Mouse (Mus musculus) brown adipose tissue, adult 24 weeks (tissue): ENCODE data around the gene Senp1. TPM values are rescaled to one million over a fixed set of nuclear protein-coding genes. Genes with fewer than 3 reads are reported as not detected.

ENCODE experiments used
- H3K27ac ChIP-seq: fragments of 200-500 bp; replicated peaks from 2 replicates; pipeline ENCODE4 v1.5.1; 2012; ENCODE audit warnings: low read depth, mild to moderate bottlenecking, low read length
- H3K4me1 ChIP-seq: fragments of 200-500 bp; 2 replicates; pipeline ENCODE4 v1.6.1; 2012; ENCODE audit warnings: low read length, mixed read lengths; ENCODE audit not compliant: control insufficient read depth, insufficient read depth, insufficient read length
- H3K4me3 ChIP-seq: fragments of 200-500 bp; 2 replicates; pipeline ENCODE4 v1.5.1; 2012; ENCODE audit warnings: low read depth, mild to moderate bottlenecking, low read length, moderate library complexity; ENCODE audit not compliant: insufficient read depth
- polyA plus RNA-seq: library from polyadenylated mRNA; stranded (reverse); fragments of >200 nt; gene quantifications from 2 replicates; pipeline ENCODE4 v1.2.4, GENCODE M21; 2012; ENCODE audit not compliant: missing spikeins, insufficient read depth, insufficient read length

Senp1 gene
- polyA plus RNA-seq, 1 experiment: 6.0 TPM

- no peak overlapping the region for H3K4me3 ChIP-seq
- no peak overlapping the region for H3K27ac ChIP-seq
- no peaks in the 10 kb centered on the region for H3K4me1 ChIP-seq
Observed at GRCm38 (mm10) chr15:98043967-98044366, 49.6 kb downstream of the Senp1 start.

- no peak overlapping the region for H3K27ac ChIP-seq
- H3K4me3 ChIP-seq: no peak overlapping the region
- no peaks in the 10 kb centered on the region for H3K4me1 ChIP-seq
Observed at GRCm38 (mm10) chr15:98042508-98042907, 51.0 kb downstream of the Senp1 start.

GRCm38 (mm10) chr15:98039682-98040081 is 53.9 kb downstream of the Senp1 start:
- H3K4me3 ChIP-seq: no peak overlapping the region
- no peak overlapping the region for H3K27ac ChIP-seq
- H3K4me1 ChIP-seq: no peaks in the 10 kb centered on the region

GRCm38 (mm10) chr15:98036578-98036977 is 57.0 kb downstream of the Senp1 start:
- Histone ChIP-seq H3K4me3 (no peak overlapping the region), H3K4me1 (no peaks in the 10 kb centered on the region), H3K27ac (no peak overlapping the region)

- Histone ChIP-seq H3K4me1 (no peaks in the 10 kb centered on the region), H3K4me3 (no peak overlapping the region)
Observed at GRCm38 (mm10) chr15:98035076-98035755, 58.3 kb downstream of the Senp1 start.

GRCm38 (mm10) chr15:98033233-98033748 is 60.3 kb downstream of the Senp1 start:
- Histone ChIP-seq H3K4me1 (no peaks in the 10 kb centered on the region), H3K27ac (no peak overlapping the region), H3K4me3 (no peak overlapping the region)

More at GRCm38 (mm10) chr15:98035076-98035755, 58.3 kb downstream of the Senp1 start:
- no peak overlapping the region for H3K27ac ChIP-seq

GRCm38 (mm10) chr15:98029798-98030197 is 63.7 kb downstream of the Senp1 start:
- H3K4me1 ChIP-seq: no peaks in the 10 kb centered on the region
- H3K4me3 ChIP-seq: no peak overlapping the region
- no peak overlapping the region for H3K27ac ChIP-seq

GRCm38 (mm10) chr15:98026967-98027904 is 66.3 kb downstream of the Senp1 start:
- H3K4me3 ChIP-seq: no peak overlapping the region
- H3K4me1 ChIP-seq: no peaks in the 10 kb centered on the region
- H3K27ac ChIP-seq: no peak overlapping the region

- Histone ChIP-seq H3K4me3 (no peak overlapping the region), H3K4me1 (no peaks in the 10 kb centered on the region), H3K27ac (no peak overlapping the region)
Observed at GRCm38 (mm10) chr15:98025611-98026010, 67.9 kb downstream of the Senp1 start.

- H3K4me1 ChIP-seq: no peaks in the 10 kb centered on the region
- no peak overlapping the region for H3K27ac ChIP-seq
- no peak overlapping the region for H3K4me3 ChIP-seq
Observed at GRCm38 (mm10) chr15:98023137-98023536, 70.4 kb downstream of the Senp1 start.

- Histone ChIP-seq H3K4me3 (no peak overlapping the region), H3K27ac (no peak overlapping the region), H3K4me1 (no peaks in the 10 kb centered on the region)
Observed at GRCm38 (mm10) chr15:98021886-98022285, 71.7 kb downstream of the Senp1 start.

- Histone ChIP-seq H3K27ac (no peak overlapping the region), H3K4me3 (no peak overlapping the region), H3K4me1 (no peaks in the 10 kb centered on the region)
Observed at GRCm38 (mm10) chr15:98019047-98019446, 74.5 kb downstream of the Senp1 start.

- Histone ChIP-seq H3K4me3 (no peak overlapping the region), H3K4me1 (no peaks in the 10 kb centered on the region), H3K27ac (no peak overlapping the region)
Observed at GRCm38 (mm10) chr15:98017925-98018324, 75.6 kb downstream of the Senp1 start.

GRCm38 (mm10) chr15:98012810-98013209 is 80.7 kb downstream of the Senp1 start:
- Histone ChIP-seq H3K4me1 (no peaks in the 10 kb centered on the region), H3K27ac (no peak overlapping the region), H3K4me3 (no peak overlapping the region)

GRCm38 (mm10) chr15:98005181-98005580 is 88.4 kb downstream of the Senp1 start:
- peaks cover 15% of the 10 kb centered on the region; the same call in 1 of the 2 replicates for H3K4me1 ChIP-seq
- H3K4me3 ChIP-seq: no peak overlapping the region
- no peak overlapping the region for H3K27ac ChIP-seq
